ENCODE assay signal across 25 mouse cellular contexts in genomic region chr4:43002756-43003439, GRCm38 (mm10). TPM values are rescaled to one million over a fixed set of nuclear protein-coding genes. Genes with fewer than 3 reads are reported as not detected.
DNase-seq lines count a peak whose midpoint lies in the region; ATAC-seq and TF ChIP-seq lines count a peak whose summit lies in the region.
"Had no signal": no experiment of that assay in that cellular context is flagged by ENCODE, and none has a peak within 500 bp of the region (broad histone marks: within the 10 kb centered on the region; RNA-seq: fewer than 3 reads in every experiment).

No protein-coding gene starts in this region.

- DNase-seq in gastrocnemius, adult 2 months = peak; percentile 76
- DNase-seq in gastrocnemius, postnatal 4 days (ENCODE audit: low spot score in 2 of 2) = no peak
- DNase-seq in kidney, adult 8-10 months = peak; percentile 32 to 36
- DNase-seq in yolk sac, embryonic 10.5 days (ENCODE audit: low spot score) = peak; percentile 48
- no peak for DNase-seq in embryo, embryonic 10.5 days (ENCODE audit: low spot score)
- DNase-seq: adrenal gland, postnatal 25 days; cerebellum, adult 11-12 months; thymus, adult 2 months had no signal

- WGBS in kidney, embryonic 14.5 days = 80% methylated on average over 12 of the region's 12 CpGs
- WGBS in kidney, embryonic 16.5 days = 76% methylated on average over 12 of the region's 12 CpGs

- H3K36me3 ChIP-seq in kidney, embryonic 14.5 days (ENCODE audit: control insufficient read depth, insufficient read depth, low read length) = peaks cover 6% of the 10 kb centered on the region; the same call in 1 of the 2 replicates
- H3K36me3 ChIP-seq in kidney, embryonic 16.5 days (ENCODE audit: insufficient read depth, low read length) = no peaks in the 10 kb centered on the region
- H3K36me3 ChIP-seq: intestine, embryonic 15.5 days; midbrain, embryonic 12.5 days had no signal

- H3K27me3 ChIP-seq in kidney, embryonic 14.5 days (ENCODE audit: control insufficient read depth, insufficient read depth, low read length) = no peaks in the 10 kb centered on the region
- no peaks in the 10 kb centered on the region for H3K27me3 ChIP-seq in kidney, embryonic 16.5 days (ENCODE audit: insufficient read depth, low read length)
- H3K27me3 ChIP-seq: heart, embryonic 13.5 days; intestine, embryonic 15.5 days; limb, embryonic 15.5 days; liver, embryonic 15.5 days; midbrain, embryonic 12.5 days; neural tube, embryonic 13.5 days; Patski had no signal

- intact Hi-C loops in gastrocnemius, adult 2 months (cut with DNase I) = no loop called here

- no peak for ATAC-seq in kidney, embryonic 14.5 days (ENCODE audit: low FRiP score, low TSS enrichment)
- ATAC-seq in kidney, embryonic 16.5 days (ENCODE audit: low FRiP score, low TSS enrichment) = no peak
- ATAC-seq: activated CD4-positive, CD25-positive, alpha-beta regulatory T cell, adult 4 months; intestine, embryonic 15.5 days; lung, postnatal 0 days; Patski had no signal

- no peak overlapping the region for H3K9ac ChIP-seq in kidney, embryonic 14.5 days (ENCODE audit: low read depth, low read length)
- 0 out of 2 replicates have a peak overlapping the region, but pooled peaks have one; percentile 6 for H3K9ac ChIP-seq in kidney, embryonic 16.5 days (replicated peaks; ENCODE audit: low read length)
- H3K9ac ChIP-seq: heart, embryonic 13.5 days; hindbrain, embryonic 14.5 days; intestine, embryonic 15.5 days; limb, embryonic 15.5 days; liver, embryonic 15.5 days; midbrain, embryonic 12.5 days; neural tube, embryonic 13.5 days had no signal

- no peak overlapping the region for H3K4me2 ChIP-seq in kidney, embryonic 14.5 days (replicated peaks; ENCODE audit: low read depth, low read length)
- H3K4me2 ChIP-seq in kidney, embryonic 16.5 days (replicated peaks; ENCODE audit: low read depth, low read length) = no peak overlapping the region
- H3K4me2 ChIP-seq: heart, embryonic 13.5 days; hindbrain, embryonic 14.5 days; intestine, embryonic 15.5 days; limb, embryonic 15.5 days; liver, embryonic 15.5 days; midbrain, embryonic 12.5 days; neural tube, embryonic 13.5 days had no signal

- peaks cover 12% of the 10 kb centered on the region for H3K4me1 ChIP-seq in kidney, embryonic 14.5 days (ENCODE audit: control insufficient read depth, insufficient read depth, low read length)
- peaks cover 12% of the 10 kb centered on the region for H3K4me1 ChIP-seq in kidney, embryonic 16.5 days (ENCODE audit: insufficient read depth, low read length)

- TF ChIP-seq CTCF in gastrocnemius, adult 2 months (IDR thresholded peaks at IDR 0.05) = peak; percentile 26; the same call in 1 of the 2 replicates

- H3K4me3 ChIP-seq in gastrocnemius, adult 2 months = no peak overlapping the region
- no peak overlapping the region for H3K4me3 ChIP-seq in kidney, embryonic 14.5 days (ENCODE audit: low read length)
- no peak overlapping the region for H3K4me3 ChIP-seq in kidney, embryonic 16.5 days (ENCODE audit: low read length)
- H3K4me3 ChIP-seq: heart, embryonic 13.5 days; intestine, embryonic 15.5 days; limb, embryonic 15.5 days; liver, embryonic 15.5 days; midbrain, embryonic 12.5 days; neural tube, embryonic 13.5 days had no signal

- peak overlapping the region; percentile 68 for H3K27ac ChIP-seq in gastrocnemius, adult 2 months
- no peak overlapping the region for H3K27ac ChIP-seq in kidney, embryonic 14.5 days (ENCODE audit: low read depth, low read length)
- no peak overlapping the region for H3K27ac ChIP-seq in kidney, embryonic 16.5 days (ENCODE audit: low read length)
- H3K27ac ChIP-seq: heart, embryonic 13.5 days; hindbrain, embryonic 14.5 days; intestine, embryonic 15.5 days; limb, embryonic 15.5 days; liver, embryonic 15.5 days; midbrain, embryonic 12.5 days; neural tube, embryonic 13.5 days had no signal

- no peaks in the 10 kb centered on the region for H3K9me3 ChIP-seq in kidney, embryonic 14.5 days (ENCODE audit: control insufficient read depth, low read length)
- no peaks in the 10 kb centered on the region for H3K9me3 ChIP-seq in kidney, embryonic 16.5 days (ENCODE audit: low read length)
- H3K9me3 ChIP-seq: heart, embryonic 13.5 days; intestine, embryonic 15.5 days; limb, embryonic 15.5 days; liver, embryonic 15.5 days; midbrain, embryonic 12.5 days; neural tube, embryonic 13.5 days had no signal

RNA-seq across cellular contexts. Expression of gene Vcp, which starts 2.6 kb away (rescaled TPM):
- 100 to 1,000 TPM; 229 to 272 TPM for total RNA-seq in gastrocnemius, adult 2 months (2021)
- total RNA-seq in gastrocnemius, postnatal 4 days (2021) = 100 to 1,000 TPM; 292 to 313 TPM
- polyA plus RNA-seq in kidney, embryonic 14.5 days (2014; fragmentation: Nextera tagmentation; extraction: Ambion mirVana) = 351 and 554 TPM in 2 replicates
- 560 and 578 TPM in 2 replicates for polyA plus RNA-seq in kidney, embryonic 16.5 days (2015; fragmentation: Nextera tagmentation; extraction: Ambion mirVana)

RNA-seq across cellular contexts. Expression of gene Fancg, which starts 7.4 kb away (rescaled TPM):
- 1 to 10 TPM in 1 of 2 experiments, under 1 TPM in 1; 0.84 to 1.2 TPM for total RNA-seq in gastrocnemius, adult 2 months (2021)
- total RNA-seq in gastrocnemius, postnatal 4 days (2021) = 1 to 10 TPM; 5.5 to 8.7 TPM
- polyA plus RNA-seq in kidney, embryonic 14.5 days (2014; fragmentation: Nextera tagmentation; extraction: Ambion mirVana) = 11.8 and 16.9 TPM in 2 replicates
- polyA plus RNA-seq in kidney, embryonic 16.5 days (2015; fragmentation: Nextera tagmentation; extraction: Ambion mirVana) = 19.5 and 20.6 TPM in 2 replicates

RNA-seq across cellular contexts. Expression of gene Pigo, which starts 22.7 kb away (rescaled TPM):
- total RNA-seq in gastrocnemius, adult 2 months (2021) = 10 to 100 TPM in 1 of 2 experiments, 1 to 10 TPM in 1; 4.9 to 10.2 TPM
- total RNA-seq in gastrocnemius, postnatal 4 days (2021) = 10 to 100 TPM; 10.7 to 10.8 TPM
- 14.5 and 21.0 TPM in 2 replicates for polyA plus RNA-seq in kidney, embryonic 14.5 days (2014; fragmentation: Nextera tagmentation; extraction: Ambion mirVana)
- polyA plus RNA-seq in kidney, embryonic 16.5 days (2015; fragmentation: Nextera tagmentation; extraction: Ambion mirVana) = 29.8 and 32.2 TPM in 2 replicates

RNA-seq across cellular contexts. Expression of gene Stoml2, which starts 28.6 kb away (rescaled TPM):
- total RNA-seq in gastrocnemius, adult 2 months (2021) = 100 to 1,000 TPM in 1 of 2 experiments, 10 to 100 TPM in 1; 87.5 to 108 TPM
- total RNA-seq in gastrocnemius, postnatal 4 days (2021) = 100 to 1,000 TPM in 1 of 2 experiments, 10 to 100 TPM in 1; 94.7 to 103 TPM
- polyA plus RNA-seq in kidney, embryonic 14.5 days (2014; fragmentation: Nextera tagmentation; extraction: Ambion mirVana) = 353 and 454 TPM in 2 replicates
- polyA plus RNA-seq in kidney, embryonic 16.5 days (2015; fragmentation: Nextera tagmentation; extraction: Ambion mirVana) = 363 and 374 TPM in 2 replicates

RNA-seq across cellular contexts. Expression of gene 1700022I11Rik, which starts 33.5 kb away (rescaled TPM):
- not detected for total RNA-seq in gastrocnemius, adult 2 months (2021)
- not detected for total RNA-seq in gastrocnemius, postnatal 4 days (2021)
- polyA plus RNA-seq in kidney, embryonic 14.5 days (2014; fragmentation: Nextera tagmentation; extraction: Ambion mirVana) = 0.34 and 0.37 TPM in 2 replicates
- polyA plus RNA-seq in kidney, embryonic 16.5 days (2015; fragmentation: Nextera tagmentation; extraction: Ambion mirVana) = 0.39 and 1.7 TPM in 2 replicates
- total RNA-seq: adrenal gland, postnatal 25 days; heart, postnatal 25 days; layer of hippocampus, adult 8-10 months; left cerebral cortex, adult 18-20 months; left cerebral cortex, postnatal 36 days had no signal
- polyA plus RNA-seq: gonadal fat pad, adult 2 months; Patski; thymus, adult 2 months had no signal

Comparison
In these comparisons a context has a peak if more than half of its experiments do, and no peak if none do; other contexts are left out.
1. DNase-seq: peak in gastrocnemius, adult 2 months (single experiment), kidney, adult 8-10 months (2 of 2) and yolk sac, embryonic 10.5 days (single experiment); none in gastrocnemius, postnatal 4 days (0 of 2) and embryo, embryonic 10.5 days (single experiment).